Mouse (Mus musculus): ENCODE measurements around the gene Scgb2b27. TPM values are rescaled to one million over a fixed set of nuclear protein-coding genes. Genes with fewer than 3 reads are reported as not detected.

Scgb2b27 gene
- not detected for polyA plus RNA-seq (2017; shearing (Covaris generic))

DNA sequence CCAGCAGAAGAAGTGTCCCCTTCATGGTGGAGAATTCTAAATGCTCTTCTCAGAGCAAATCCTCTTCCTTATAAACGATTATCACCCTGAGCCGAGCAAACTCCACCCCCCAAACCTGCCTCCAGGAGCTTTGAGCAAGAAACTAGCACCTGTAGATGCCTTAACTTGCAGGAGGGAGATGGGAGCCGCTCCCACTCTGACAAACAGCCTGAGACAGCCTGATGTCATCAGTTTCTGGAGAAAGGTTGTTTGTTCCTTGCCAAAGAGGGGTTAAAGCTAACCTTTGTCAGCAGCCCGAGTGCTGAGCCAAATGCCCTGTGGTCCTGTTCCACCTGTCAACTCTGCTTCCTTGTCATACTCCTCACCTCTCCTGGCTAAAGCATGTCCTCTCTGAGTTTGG, at the start of gene Scgb2b27:
Gene Scgb2b27 (minus strand): TSS at position 101 of the 400 bp plus-strand sequence.

DNA sequence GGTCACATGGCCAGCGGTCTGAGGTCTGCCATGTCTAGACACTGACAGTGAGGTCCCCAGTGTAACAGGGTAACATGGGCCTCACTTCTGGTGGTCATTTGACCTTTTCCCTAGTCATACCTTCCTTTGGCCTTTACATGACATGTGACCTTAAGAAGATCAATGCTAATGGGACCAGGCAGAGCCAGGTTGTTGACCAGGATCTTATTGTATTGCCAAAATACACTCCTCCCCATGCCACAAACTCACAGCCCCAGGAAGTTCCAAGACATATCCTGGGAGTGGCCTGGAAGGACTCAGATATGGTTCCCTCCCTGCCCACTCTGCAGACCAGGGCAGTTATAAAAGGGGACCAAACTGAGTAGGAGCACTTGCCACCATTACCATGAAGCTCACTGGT, 7.4 kb upstream of the Scgb2b27 start, which contains the start of gene Scgb1b27:
Gene Scgb1b27 (plus strand): TSS at position 301 of the 400 bp plus-strand sequence.

Other genes starting within 250 kb of the Scgb2b27 start
- not detected for gene Scgb2b26, start 68.9 kb downstream of the Scgb2b27 start, polyA plus RNA-seq (2017; shearing (Covaris generic))
- not detected for gene Scgb1b27, start 7.5 kb upstream of the Scgb2b27 start, polyA plus RNA-seq (2017; shearing (Covaris generic))
- not detected for gene Scgb1b30, start 81.5 kb upstream of the Scgb2b27 start, polyA plus RNA-seq (2017; shearing (Covaris generic))
- not detected for gene Wtip, start 119.3 kb upstream of the Scgb2b27 start, polyA plus RNA-seq (2017; shearing (Covaris generic))
- 154 TPM for gene Uba2, start 155.7 kb upstream of the Scgb2b27 start, polyA plus RNA-seq (2017; shearing (Covaris generic))
- 47.5 TPM for gene Pdcd2l, start 182.7 kb upstream of the Scgb2b27 start, polyA plus RNA-seq (2017; shearing (Covaris generic))
- gene Gpi1, start 216.4 kb upstream of the Scgb2b27 start, polyA plus RNA-seq (2017; shearing (Covaris generic)), result 380 TPM
- not detected for gene Gm6096, start 237.1 kb upstream of the Scgb2b27 start, polyA plus RNA-seq (2017; shearing (Covaris generic))

Measured in activated CD4-positive, CD25-positive, alpha-beta regulatory T cell, adult 9 weeks (primary cell).